Mouse (Mus musculus): ENCODE measurements around the gene Srebf1. TPM values are rescaled to one million over a fixed set of nuclear protein-coding genes. Genes with fewer than 3 reads are reported as not detected.

Srebf1 gene
- 157 and 168 TPM in 2 replicates for polyA plus RNA-seq (2012; rRNA removed)

DNA sequence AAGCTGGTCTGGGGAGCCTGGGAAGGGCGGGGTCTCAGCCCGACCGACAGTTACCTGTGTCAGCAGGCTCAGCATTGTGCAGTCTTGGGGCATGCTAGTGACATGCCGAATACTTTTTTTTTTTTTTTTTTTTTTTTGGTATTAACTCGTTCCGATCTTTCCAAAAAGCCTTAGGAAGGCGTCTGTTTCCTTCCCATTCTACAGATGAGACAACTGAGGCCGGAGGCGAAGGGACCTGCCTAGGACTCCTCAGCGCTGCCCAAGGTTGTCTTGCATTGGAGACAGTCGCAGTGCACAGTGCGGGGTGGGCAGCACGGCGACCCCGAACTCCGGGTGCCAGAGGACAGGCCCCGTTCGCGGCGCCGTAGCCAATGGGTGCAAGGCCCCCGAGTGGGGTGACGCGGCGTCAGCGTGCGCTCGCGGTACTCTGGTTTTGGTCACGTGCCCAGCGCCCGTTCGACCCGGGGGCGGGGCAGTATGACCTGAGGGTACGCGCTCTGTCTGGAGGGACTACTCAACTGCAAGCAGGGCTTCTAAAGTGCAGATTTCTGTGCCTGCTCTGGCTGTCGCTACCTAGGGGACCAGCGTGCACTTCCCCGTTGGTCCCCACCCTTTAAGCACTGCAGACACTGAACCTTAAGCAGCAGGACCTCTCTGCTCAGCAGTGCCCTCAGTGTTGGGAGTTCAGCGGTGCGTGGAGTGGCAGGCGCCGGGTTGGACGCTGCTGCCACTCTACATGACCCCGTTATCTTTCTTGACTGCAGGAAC is at the start of gene Srebf1:
Srebf1 (minus strand) TSS at position 113 of the 768 bp plus-strand sequence.
- peak; percentile 74 for DNase-seq (ENCODE audit: low spot score)

DNA sequence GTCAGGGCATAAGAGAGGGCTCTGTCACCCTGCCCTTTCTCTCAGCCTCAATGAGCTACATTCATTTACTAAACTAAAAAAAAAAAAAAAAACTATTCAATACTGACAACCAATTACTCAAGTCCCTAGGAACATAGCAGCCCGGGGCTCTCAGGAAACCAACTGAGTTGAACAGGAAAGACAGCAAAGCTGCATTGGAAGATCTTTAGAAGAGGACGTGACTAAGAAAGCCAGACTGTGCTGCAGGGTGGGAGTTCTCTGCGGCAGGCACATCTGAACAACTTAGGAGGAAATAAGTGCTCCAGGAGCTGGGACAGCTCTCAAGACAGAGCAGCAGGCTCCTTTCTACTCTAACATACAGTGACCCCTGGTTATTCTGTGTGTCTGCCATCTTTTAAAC is 46.2 kb upstream of the Srebf1 start:
- no peak for DNase-seq (ENCODE audit: low spot score)

DNA sequence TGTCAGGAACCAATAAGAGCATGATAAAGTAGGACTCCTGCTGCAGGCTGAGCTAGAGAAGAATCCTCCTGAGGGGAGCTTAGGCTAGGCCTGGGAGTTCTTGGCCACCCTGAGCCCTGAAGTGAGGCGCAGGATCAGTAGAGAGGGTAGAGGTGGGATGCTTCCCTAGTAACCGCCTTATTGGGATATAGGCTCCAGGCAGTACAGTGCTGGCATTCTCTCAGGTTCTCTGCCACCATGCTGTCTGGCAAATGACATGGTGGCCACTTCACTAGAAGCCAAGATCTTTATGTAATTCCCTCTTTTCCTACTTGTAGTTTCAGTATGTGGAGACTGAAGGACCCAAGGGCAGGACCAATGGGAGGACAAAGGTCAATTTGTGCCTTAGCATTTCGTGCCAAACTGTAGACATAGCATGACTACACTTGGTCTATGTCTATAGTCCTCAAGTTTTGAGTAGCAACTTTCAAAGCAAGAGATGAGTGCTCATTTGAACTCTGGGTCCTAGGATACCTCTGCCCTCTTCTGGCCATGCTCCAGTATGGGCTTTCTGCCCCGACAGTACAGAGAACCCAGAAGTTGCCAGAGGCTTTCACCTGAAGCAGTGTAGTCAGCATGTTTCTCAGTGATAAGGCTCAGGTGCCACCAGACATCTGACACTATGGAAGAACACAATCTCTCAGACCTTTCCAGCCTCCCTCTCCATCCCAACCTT is 43.0 kb upstream of the Srebf1 start:
- no peak for DNase-seq (ENCODE audit: low spot score)

DNA sequence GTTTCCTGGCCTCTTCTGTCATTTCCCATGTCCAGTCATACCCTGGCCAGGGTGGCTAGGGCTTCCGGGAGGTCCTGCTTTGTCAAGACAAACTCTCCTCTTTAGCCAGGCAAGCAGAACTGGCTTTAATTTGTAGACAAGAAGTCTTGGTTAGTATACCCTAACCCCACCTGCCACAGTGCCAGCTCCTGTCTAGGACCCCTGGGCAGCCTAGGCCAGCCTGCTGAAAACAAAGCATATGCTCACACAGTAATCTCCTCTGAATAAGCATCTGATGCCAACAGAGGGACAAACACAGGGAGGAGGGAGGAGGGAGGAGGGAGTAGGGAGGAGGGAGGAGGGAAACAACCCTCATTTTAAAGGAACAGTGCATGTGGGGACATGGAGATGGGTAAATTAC is 42.3 kb upstream of the Srebf1 start:
- DNase-seq (ENCODE audit: low spot score): no peak

DNA sequence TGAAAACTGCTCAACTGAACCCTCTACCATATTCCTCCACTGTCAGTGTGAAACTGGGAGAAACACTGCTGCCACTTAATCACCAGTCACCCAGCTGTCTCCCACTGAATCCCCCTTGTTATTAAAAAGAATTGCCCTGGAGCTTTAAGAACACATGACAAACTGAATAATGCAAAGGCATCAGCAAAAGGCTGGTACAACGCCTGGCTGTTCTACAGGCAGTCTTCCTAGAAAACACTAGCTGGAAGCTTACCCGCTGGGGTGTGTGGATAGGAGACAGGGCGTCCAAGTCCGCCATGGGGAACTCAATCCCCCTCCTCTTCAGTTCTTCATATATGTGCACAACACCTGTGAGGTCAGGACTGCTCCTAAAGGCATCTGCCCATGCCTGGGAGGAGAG is 40.0 kb upstream of the Srebf1 start:
- no peak for DNase-seq (ENCODE audit: low spot score)

DNA sequence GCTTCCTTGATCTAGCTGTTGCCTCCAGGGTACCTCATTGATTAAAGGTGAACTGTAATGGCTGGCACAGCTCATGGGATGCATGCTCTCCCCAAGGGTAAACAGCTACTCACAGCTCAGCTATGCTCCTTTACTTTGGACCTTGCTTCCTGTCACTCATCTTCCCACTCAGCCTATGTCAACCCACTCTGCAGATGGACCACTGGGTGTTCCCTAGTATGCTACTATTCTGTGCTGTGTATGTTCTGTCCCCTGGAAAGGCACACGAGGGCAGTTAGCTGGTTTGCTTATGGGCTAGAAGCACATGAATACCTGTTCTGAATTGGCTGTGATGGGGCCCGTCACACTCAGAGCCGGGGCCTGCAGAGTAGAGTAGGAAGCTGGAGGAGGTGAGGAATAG is 38.4 kb upstream of the Srebf1 start:
- no peak for DNase-seq (ENCODE audit: low spot score)

DNA sequence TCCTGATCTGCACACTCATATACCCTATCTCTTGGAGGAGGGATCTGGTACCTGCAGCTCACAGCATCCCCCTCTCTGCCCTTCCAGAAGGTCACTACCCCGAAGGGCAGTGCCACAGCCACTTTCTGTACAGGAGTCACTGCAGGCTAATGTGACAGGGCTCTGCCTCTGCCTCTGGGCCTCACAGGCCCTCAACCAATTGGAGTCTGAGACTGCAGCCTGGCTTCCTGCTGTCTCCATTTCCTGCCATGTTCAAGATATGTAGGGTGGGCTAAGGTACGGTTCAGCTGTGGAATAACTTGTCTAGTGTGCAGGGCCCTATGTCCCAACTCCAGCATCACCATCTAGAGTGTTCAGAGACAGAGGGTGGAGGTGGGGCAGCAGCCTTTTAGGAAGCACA is 35.3 kb upstream of the Srebf1 start:
- DNase-seq (ENCODE audit: low spot score): no peak

DNA sequence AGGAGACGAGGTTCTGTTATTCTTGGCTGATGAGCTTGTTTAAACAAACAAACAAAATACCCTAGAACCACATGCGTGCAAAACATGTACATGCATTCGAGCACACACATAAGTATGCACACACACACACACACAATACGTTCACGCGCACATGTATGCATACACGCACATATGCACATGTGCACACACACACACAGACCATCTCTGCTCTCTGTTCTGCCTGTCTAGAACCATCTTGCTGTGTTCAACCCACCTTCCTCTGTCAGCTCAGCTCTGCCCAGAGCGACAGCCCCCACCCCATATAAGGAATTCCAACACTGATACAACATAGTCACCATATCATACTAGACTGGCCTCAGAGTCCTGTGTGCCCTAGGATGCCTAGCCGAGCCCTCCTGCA is 34.3 kb upstream of the Srebf1 start:
- no peak for DNase-seq (ENCODE audit: low spot score)

DNA sequence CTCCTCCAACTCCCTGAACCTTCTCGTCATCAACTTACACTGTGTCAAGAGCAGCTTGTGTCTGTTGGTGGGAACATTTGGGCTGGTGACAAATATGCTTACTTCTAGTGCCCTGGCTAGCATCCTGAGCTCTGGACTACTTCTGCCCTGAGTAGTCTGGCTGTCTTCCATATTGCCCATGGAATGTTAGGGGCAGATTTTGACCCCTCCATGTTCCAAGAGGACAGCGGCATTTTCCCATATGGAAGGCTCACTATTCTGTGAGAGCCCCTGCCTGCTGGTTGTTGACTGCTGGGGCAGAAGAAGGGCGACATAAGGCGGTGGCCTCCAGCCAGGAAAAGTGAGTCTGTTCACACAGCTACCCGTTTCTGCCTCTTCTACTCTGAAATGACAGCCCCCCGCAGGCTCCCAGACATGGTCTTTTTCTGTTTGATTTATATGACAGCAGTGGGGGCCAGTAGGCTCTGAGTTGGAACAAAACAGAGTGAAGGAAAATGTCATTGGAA is 33.8 kb upstream of the Srebf1 start:
- no peak for DNase-seq (ENCODE audit: low spot score)

DNA sequence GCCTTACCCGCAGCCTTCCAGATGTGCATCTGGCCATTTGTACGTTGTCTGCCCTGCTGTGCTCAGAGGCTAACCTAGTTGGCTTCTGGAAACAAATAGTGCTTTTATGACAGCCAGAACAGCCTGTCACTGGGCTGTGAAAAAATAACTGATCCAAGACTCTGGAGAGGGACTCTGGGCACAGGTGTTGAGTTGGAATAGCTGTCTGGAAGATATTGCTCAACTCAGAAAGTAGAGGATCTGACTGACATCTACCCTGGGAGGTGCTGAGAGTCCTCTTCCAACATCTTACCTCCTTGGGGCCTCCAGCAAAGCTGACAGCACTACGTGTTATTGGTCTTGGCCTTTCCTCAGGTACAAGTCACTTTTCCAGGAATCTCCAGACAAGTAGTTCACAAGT is 33.3 kb upstream of the Srebf1 start:
- DNase-seq (ENCODE audit: low spot score): no peak

DNA sequence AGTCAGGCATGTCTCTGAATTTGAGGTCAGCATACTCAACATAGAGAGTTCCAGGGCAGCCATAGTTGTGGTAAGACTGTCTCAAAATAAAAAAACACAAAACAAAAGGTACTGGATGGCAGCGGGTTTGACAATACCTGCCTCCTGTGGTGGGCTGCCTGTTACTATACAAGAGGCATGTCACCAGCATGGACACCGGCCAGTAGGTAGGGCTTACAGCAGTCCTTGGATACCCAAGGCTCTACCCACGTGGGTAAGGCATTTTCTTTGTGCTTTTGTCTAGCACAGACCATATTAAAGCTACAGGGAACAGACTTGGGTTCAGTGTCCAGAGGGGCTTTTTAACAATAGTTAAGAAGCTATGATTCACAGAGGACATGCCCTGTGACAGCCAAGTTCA is 32.8 kb upstream of the Srebf1 start:
- no peak for DNase-seq (ENCODE audit: low spot score)

DNA sequence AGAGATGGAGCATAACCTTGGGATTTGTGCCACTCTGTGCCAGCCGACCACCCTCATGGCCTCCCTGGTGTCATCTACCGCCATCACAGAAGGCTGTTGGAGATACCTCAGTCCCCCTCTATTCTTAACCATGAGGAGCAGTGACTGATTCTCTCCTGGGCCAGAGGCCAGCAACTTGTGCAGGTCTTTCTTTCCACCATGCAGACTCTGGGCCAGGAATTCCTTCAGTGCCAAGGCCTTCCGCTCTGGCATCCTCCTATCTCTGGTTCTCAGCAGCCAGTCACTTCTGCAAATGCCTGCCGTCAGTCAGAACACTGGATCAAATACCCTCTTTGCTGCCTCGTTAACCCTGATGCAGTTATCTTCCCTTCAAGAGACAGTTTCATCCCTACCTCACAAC is 31.9 kb upstream of the Srebf1 start:
- no peak for DNase-seq (ENCODE audit: low spot score)

DNA sequence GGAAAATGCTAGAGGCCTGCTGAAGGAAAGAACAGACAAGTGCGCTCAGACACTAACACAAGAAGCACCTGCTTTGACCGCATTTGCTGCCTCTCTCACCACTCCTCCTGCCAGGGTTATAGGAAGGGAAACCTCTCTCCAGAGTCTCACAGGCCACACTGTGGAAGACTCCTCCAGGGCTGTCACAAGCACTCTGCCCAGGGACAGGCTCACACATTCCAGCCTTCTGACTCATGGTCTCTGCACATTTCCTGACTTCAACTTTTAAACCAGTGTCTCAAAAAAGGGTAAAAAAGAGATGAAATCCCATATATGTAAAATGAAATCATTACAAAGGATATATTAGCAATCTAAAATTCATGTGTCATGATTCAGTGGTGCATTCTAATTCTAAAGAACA is 31.2 kb upstream of the Srebf1 start:
- no peak for DNase-seq (ENCODE audit: low spot score)

DNA sequence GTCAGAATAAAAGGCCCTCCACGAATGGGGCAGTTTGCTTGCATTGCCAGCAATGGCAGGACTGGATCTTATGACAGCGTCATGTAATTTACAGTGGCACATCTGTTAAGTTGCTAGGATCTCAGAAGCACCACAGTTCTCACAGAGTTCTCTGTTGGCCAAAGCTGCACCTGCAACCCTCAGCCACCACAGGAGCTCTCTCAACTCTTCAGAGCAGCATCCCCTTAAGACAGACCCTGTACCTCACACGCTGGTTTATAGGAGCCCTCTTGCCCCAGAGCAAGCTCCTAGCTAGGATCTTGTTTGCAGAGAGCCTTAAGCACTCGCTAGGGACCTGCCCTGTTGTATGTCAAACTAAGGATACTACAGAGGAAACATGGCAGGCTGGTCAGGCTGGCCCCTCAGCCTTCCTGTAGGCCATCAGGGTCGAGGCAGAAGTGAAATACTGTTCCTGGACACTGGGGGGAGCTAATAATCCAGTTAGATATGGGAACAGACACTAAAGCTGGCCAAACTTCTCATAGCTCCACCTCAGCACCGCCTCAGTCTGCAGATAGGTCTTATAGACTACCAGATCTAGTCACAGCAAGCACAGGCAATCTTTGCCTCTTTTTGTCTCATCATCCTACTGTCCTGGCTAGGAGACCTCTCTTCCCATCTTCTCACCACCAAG is 28.7 kb upstream of the Srebf1 start:
- no peak for DNase-seq (ENCODE audit: low spot score)

DNA sequence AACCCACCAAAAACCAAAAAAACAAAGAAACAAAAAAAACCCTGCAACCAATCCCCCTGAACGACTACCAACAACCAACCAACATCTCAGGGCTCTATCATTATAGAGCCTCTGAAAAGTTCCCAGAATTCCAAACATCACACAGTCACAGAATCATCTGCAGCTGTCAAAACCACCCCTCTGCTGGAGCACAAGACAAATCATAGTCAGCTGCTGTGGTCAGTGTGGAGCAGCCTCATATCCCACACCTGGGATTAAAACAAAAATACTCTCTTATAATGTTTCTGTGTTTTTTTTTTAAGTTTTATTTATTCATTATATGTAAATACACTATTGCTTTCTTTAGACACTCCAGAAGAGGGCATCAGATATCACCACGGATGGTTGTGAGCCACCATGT is 27.5 kb upstream of the Srebf1 start:
- DNase-seq (ENCODE audit: low spot score): no peak

DNA sequence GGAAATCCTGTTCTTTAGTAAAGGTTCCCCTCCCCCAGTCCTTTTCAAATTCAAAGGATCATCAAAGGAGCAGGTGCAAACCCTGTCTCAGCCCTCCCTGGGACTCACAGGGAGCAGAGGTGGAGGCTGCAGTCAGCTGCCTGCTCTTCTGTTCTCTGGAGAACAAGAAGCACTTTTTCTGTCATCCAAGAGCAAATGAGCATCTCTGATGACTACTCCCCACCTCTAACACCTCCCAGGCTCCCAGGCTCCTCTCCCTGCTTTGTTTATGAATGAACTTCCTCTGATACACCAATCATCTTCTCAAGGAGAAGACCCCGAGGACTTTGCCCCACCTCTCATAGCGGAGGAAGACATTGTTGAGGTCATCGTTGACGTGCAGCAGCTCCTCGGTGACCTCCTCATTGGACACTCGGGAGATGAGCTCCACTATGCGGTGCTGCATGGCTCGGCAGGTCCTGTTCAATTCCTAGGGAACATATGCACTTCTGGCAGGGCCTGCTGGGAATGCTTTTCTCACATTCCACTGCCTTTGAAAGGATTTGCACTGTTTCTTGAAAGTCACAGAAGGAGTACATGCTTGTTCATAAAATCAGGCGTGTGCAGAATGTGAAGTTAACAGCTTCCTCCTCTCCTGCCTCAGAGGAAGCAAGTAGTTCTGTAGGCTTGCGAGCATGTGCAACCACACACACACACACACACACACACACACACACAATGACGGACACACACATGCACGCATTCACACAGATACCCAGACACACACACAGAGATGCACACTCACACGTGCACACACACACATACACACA is 26.4 kb upstream of the Srebf1 start:
- no peak for DNase-seq (ENCODE audit: low spot score)

DNA sequence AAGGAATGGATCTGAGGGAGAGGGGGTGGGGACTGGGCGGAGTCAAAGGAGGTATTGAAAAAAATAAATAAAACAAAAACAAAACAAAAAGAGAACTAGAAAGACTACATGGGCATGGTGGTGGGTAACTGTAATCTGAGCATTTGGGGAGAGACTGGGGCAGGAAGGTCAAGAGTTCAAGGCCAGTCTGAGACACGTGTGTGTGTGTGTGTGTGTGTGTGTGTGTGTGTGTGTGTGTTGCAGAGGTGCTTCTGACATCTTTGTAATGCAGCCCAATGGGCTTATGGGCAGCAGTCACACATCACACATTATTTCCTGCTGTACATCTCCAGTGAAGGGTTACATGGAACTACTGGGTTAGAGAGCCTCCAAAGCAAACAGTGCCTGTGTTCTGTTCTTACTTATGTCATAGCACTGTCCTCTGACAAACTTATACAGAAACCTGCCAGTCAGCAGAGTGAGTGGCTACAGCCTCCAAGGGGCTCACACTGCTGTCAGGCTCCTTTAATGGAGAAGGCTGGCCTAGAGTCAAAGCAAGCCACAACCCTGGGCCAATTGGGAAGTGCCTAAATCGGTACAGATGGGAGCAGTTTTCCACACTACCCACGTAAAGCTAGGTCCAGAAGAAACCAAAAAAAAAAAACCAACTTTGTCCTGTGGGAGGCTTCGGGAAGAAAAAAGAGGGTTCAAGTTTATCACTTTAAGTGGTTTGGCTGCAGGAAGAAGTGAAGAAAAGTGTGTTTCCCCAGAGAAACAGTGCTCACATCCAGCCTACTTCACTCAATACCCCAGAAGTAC is 25.6 kb upstream of the Srebf1 start:
- no peak for DNase-seq (ENCODE audit: low spot score)

DNA sequence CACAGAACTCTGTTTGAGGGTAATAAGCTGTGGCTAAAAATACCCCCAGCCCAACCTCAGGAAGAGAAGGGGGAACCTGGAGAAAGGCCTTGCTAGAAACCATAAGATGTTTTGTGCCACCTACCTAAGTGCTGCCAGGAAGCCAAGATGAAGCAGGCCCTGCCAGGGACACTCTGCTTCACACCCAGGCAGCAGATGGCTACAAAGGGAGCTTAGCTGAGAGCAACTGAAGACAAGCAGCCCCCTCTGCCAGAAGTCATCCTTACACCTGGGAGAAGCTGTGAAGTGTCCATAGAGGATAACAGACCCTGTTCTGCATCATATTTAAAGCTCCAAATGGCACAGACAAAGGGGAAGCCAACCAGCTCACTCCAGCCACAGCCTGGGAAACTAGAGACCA is 23.7 kb upstream of the Srebf1 start:
- DNase-seq (ENCODE audit: low spot score): no peak

DNA sequence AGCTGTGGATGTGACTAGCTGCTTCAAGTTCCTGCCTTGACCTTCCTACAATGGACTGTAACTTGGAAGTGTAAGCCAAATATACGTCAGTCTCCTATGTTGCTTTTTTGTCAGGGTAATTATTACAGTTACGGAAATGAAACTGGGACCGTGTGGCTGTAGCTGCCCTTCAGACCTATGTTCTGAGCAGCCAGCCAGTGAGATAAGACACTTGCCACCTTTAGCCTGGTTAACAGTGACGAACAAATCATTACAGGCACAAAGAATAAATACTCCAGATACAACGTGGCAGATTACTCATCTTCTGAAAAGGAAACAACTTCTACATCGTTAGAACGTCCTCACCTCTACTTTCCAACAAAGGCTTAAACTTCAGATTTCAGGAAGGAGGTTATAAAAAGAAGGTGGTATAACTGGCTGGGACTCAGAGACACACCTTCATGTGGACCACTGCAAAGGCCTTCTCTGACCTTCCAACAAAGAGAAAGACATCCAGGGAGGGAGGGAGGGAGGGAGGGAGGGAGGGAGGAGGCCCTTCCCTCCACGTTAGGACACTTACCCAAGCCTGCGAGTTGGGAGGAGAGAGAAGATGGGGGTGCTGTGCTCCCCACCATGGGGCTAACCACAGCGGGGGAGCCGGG is 22.2 kb upstream of the Srebf1 start:
- no peak for DNase-seq (ENCODE audit: low spot score)

DNA sequence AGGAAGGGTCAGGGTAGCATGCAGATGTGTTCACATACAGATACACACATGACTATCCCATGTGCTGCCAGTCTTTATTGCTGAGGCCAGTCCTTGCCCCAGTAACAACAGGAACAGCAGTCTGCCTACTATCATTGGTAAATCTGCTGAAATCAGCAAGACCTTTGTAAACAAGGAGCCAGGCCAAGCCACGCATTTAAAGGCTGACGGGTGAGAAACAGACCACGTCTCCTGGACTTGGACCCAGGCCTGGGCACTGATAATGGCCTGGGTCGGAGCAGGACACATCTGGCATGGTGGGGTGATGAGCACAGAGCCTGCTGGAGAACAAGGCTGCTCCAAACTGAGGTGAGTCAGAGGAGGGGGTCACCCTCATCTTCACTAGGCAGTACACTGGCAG is 18.1 kb upstream of the Srebf1 start:
- no peak for DNase-seq (ENCODE audit: low spot score)

DNA sequence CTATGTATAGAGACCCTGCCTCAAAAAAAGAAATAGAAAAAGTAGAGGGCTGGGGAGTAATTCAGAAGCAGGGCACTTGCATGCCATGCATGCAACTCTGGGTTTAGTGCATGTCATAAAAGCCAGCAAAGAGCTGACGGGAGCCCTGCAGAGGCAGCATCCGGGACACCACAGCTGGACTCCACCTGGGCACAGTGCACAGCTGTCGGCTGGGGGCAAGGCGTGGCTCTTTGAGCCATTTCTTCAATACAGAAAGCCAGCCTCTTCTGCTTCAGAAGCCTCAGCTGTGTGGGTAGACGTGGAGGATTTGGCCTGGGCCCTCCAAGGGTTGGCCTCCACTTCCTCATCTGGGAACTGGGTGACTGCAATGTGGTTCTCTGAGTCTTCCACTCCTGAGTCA is 13.0 kb upstream of the Srebf1 start:
- DNase-seq (ENCODE audit: low spot score): no peak
